Mouse (Mus musculus): ENCODE data around the gene Ppara.

Ppara gene

GRCm38 (mm10) chr15:85851656-85852392 lies 117.0 kb downstream of the Ppara start:
- no peak for DNase-seq (ENCODE audit: low spot score)
